Mouse (Mus musculus) myocyte (in vitro differentiated cells): ENCODE results near the gene Smim20. TPM values are rescaled to one million over a fixed set of nuclear protein-coding genes. Genes with fewer than 3 reads are reported as not detected.

ENCODE experiments used
- H3K27me3 ChIP-seq: one replicate; pipeline ENCODE4 v1.6.1; 2011; ENCODE audit not compliant: control insufficient read depth, insufficient read depth, insufficient read length
- H3K36me3 ChIP-seq: one replicate; pipeline ENCODE4 v1.6.1; 2011; ENCODE audit not compliant: control insufficient read depth, insufficient read depth
- H3K4me2 ChIP-seq: one replicate; pipeline ENCODE4 v1.6.1; 2011; ENCODE audit warnings: low read depth, control low read depth
- H3K4me3 ChIP-seq: one replicate; pipeline ENCODE4 v1.5.1; 2011; ENCODE audit warnings: mild to moderate bottlenecking, control low read depth, moderate library complexity
- H3K79me2 ChIP-seq: one replicate; pipeline ENCODE4 v1.6.1; 2011; ENCODE audit not compliant: control insufficient read depth, insufficient read depth
- H3ac ChIP-seq: one replicate; pipeline ENCODE4 v1.6.1; 2011; ENCODE audit not compliant: control insufficient read depth, insufficient read length
- CEBPB ChIP-seq: IDR thresholded peaks from 2 replicates; pipeline ENCODE4 v1.6.1; 2011; ENCODE audit warnings: mild to moderate bottlenecking, moderate library complexity; ENCODE audit not compliant: poor library complexity, insufficient read depth, severe bottlenecking
- E2F4 ChIP-seq: IDR thresholded peaks from one replicate; pipeline ENCODE4 v1.6.1; 2011; ENCODE audit warnings: mild to moderate bottlenecking, control low read depth, moderate library complexity; ENCODE audit not compliant: insufficient read depth
- MAX ChIP-seq: IDR thresholded peaks from one replicate; pipeline ENCODE4 v1.6.1; 2011; ENCODE audit warnings: low read depth, mild to moderate bottlenecking, control low read depth
- MYOD1 ChIP-seq, 3 experiments: IDR thresholded peaks; one replicate each; pipeline ENCODE4 v1.6.1; 2011; ENCODE audit warnings: control low read depth in 2 of 3, low read depth in 2 of 3, mild to moderate bottlenecking in 2 of 3, moderate library complexity in 1 of 3; ENCODE audit not compliant: insufficient read length in 2 of 3, control insufficient read depth in 1 of 3
- MYOG ChIP-seq, 3 experiments: IDR thresholded peaks; one replicate each; pipeline ENCODE4 v1.6.1; 2011; ENCODE audit warnings: control low read depth in 2 of 3, low read depth in 2 of 3, mild to moderate bottlenecking in 2 of 3; ENCODE audit not compliant: insufficient read length in 2 of 3, control insufficient read depth in 1 of 3, insufficient read depth in 1 of 3
- POLR2A ChIP-seq: IDR thresholded peaks from one replicate; pipeline ENCODE4 v1.6.1; 2011; ENCODE audit warnings: low read depth, mild to moderate bottlenecking, control low read depth, moderate library complexity; ENCODE audit not compliant: insufficient read length
- POLR2AphosphoS2 ChIP-seq: IDR thresholded peaks from one replicate; pipeline ENCODE4 v1.6.1; 2011; ENCODE audit warnings: low read depth, control low read depth; ENCODE audit not compliant: insufficient read length
- REST ChIP-seq: IDR thresholded peaks from one replicate; pipeline ENCODE4 v1.6.1; 2011; ENCODE audit warnings: mild to moderate bottlenecking, control low read depth, moderate library complexity; ENCODE audit not compliant: insufficient read depth, insufficient read length
- SRF ChIP-seq: IDR thresholded peaks from one replicate; pipeline ENCODE4 v1.6.1; 2011; ENCODE audit warnings: low read depth; ENCODE audit not compliant: control insufficient read depth, insufficient read length
- TCF12 ChIP-seq: IDR thresholded peaks from one replicate; pipeline ENCODE4 v1.6.1; 2011; ENCODE audit warnings: mild to moderate bottlenecking, control low read depth; ENCODE audit not compliant: poor library complexity, insufficient read depth, severe bottlenecking
- TCF3 ChIP-seq: IDR thresholded peaks from one replicate; pipeline ENCODE4 v1.6.1; 2011; ENCODE audit warnings: low read depth, control low read depth; ENCODE audit not compliant: insufficient read length
- USF1 ChIP-seq: IDR thresholded peaks from one replicate; pipeline ENCODE4 v1.6.1; 2011; ENCODE audit warnings: low read depth, mild to moderate bottlenecking, control low read depth, moderate library complexity
- polyA plus RNA-seq: library from polyadenylated mRNA; unstranded; fragments of >200 nt; fragmentation: generic; extraction: Trizol; gene quantifications from one replicate; pipeline ENCODE4 v1.2.1, GENCODE M21; 2012; ENCODE audit warnings: missing spikeins

Smim20 gene
- polyA plus RNA-seq, 1 experiment: 78.0 TPM

DNA sequence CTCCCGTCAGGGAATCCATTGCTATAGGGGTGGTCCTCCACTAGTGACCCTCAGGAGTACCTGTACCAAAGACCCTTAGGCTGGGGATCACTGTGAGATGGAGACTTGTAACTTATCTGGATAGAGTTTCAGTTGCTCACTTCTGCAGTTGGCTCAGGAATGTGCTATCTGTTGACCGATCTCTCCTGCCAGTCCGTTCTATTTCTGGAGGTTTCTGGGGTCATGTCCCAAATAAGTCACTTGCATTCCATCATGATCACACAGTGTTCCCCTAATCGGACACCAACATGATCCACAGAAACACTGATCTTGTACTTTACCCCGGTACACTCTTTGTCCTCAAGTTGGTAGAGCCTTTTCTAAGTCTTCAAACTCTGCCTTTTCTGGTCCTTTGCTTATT lies 40.6 kb downstream of the Smim20 start:
- Histone ChIP-seq H3K4me3 (no peak overlapping the region), H3K4me2 (peak overlapping the region; percentile 25), H3K79me2 (no peaks in the 10 kb centered on the region), H3K27me3 (no peaks in the 10 kb centered on the region), H3ac (no peak overlapping the region), H3K36me3 (no peaks in the 10 kb centered on the region)
- TF ChIP-seq USF1: no peak
- peak in 1 of 3 experiments; percentile 41 for TF ChIP-seq MYOD1 (IDR thresholded peaks at IDR 0.05; ENCODE audit: control insufficient read depth in 1 of 3, insufficient read length in 2 of 3, low read depth in 2 of 3)
- no peak for TF ChIP-seq TCF12
- peak in 2 of 3 experiments; percentile 7 to 59 for TF ChIP-seq MYOG (IDR thresholded peaks at IDR 0.05; ENCODE audit: control insufficient read depth in 1 of 3, insufficient read depth in 1 of 3, insufficient read length in 2 of 3, low read depth in 2 of 3)

DNA sequence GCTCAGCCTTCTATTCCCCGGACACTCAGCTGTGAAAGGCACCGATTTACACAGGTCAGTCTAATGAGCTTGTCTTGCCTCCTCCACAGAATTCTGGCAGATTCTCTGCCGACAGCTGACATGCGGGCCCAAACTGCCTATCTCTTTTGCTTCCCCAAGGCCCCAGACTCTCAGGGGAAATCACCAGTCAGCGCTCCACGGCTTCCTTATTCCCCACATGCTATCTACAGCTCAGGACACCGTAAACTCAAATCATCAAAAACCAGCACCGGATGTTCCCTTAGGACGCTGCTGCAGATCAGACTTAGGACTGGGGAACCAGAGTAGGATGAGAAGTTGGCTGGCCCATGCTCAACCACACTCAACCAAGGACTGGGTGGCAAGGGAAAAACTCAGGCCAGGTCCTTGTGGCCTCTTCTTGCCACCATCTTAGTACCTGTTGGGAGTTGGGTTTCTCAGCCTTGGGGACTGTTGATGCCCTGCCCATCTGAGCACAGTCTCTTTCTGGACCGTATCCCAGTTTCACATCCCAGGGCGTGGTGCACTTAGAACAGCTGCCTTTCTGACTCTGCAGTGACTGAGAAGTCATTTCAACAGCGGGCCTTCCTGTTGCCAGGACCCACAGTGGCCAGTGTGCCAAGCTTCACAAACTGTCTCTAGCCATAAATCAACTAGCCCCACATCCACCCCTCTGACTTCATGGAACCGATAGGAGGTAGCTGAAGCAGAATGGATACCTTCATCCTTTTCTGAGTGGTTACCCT lies 47.7 kb downstream of the Smim20 start:
- H3K27me3 ChIP-seq: no peaks in the 10 kb centered on the region
- no peaks in the 10 kb centered on the region for H3K36me3 ChIP-seq
- no peaks in the 10 kb centered on the region for H3K79me2 ChIP-seq
- H3K4me2 ChIP-seq: no peak overlapping the region
- H3K4me3 ChIP-seq: no peak overlapping the region
- no peak overlapping the region for H3ac ChIP-seq
- TF ChIP-seq SRF (no peak), MYOG (IDR thresholded peaks at IDR 0.05; ENCODE audit: control insufficient read depth in 1 of 3, insufficient read depth in 1 of 3, insufficient read length in 2 of 3, low read depth in 2 of 3) (peak in 2 of 3 experiments; percentile 79 to 80), MYOD1 (IDR thresholded peaks at IDR 0.05; ENCODE audit: control insufficient read depth in 1 of 3, insufficient read length in 2 of 3, low read depth in 2 of 3) (peak; percentile 8 to 76 (median 34)), CEBPB (no peak), POLR2A (no peak), TCF3 (no peak), POLR2AphosphoS2 (no peak)

DNA sequence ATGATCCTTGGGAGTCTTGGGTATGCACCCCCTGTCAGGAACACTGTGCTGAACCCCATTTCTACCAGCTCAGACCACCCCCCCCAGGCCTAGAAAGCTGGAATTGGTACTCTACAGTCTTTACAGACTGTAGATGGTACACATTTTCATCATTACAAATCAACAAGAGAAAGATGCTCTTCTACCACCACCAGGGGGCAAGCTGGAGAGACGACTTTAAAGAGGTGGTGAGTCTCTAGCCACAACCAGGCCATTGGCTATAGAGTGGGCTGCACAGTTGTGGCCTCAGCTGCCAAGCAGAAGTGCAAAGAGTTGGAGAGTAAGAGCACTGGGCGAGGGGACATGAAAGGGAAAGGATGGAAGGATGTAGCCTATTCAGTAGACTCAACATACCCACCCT lies 48.9 kb downstream of the Smim20 start:
- Histone ChIP-seq H3K36me3 (no peaks in the 10 kb centered on the region), H3ac (no peak overlapping the region), H3K4me3 (no peak overlapping the region), H3K79me2 (no peaks in the 10 kb centered on the region), H3K27me3 (peaks cover 7% of the 10 kb centered on the region), H3K4me2 (no peak overlapping the region)
- TF ChIP-seq REST: no peak
- TF ChIP-seq TCF3: no peak
- TF ChIP-seq E2F4: no peak
- no peak for TF ChIP-seq MAX
- no peak for TF ChIP-seq SRF
- TF ChIP-seq MYOD1 (IDR thresholded peaks at IDR 0.05; ENCODE audit: control insufficient read depth in 1 of 3, insufficient read length in 2 of 3, low read depth in 2 of 3): no peak
- TF ChIP-seq MYOG (IDR thresholded peaks at IDR 0.05; ENCODE audit: control insufficient read depth in 1 of 3, insufficient read depth in 1 of 3, insufficient read length in 2 of 3, low read depth in 2 of 3): no peak
- TF ChIP-seq CEBPB: no peak
- TF ChIP-seq USF1: no peak
- no peak for TF ChIP-seq POLR2AphosphoS2
- TF ChIP-seq POLR2A: no peak
- TF ChIP-seq TCF12: no peak

DNA sequence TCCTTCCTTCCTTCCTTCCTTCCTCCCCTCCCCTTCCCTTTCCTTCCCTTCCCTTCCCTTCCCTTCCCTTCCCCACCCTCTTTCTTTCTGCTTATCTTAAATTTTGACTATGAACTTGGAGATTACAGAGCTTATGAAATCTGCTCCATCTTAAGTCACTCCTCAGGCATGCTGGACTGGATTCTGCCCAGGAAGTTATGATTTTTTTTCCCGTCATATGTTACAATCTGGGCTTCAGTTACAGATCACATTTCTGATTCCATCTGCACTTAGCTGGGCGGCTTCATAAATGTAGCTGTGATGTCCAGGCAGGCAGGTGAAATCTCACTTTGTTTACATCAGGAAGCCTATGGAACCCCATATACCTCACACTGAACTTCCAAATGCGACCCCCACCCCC lies 50.5 kb downstream of the Smim20 start:
- H3K79me2 ChIP-seq: no peaks in the 10 kb centered on the region
- peaks cover 23% of the 10 kb centered on the region for H3K27me3 ChIP-seq
- no peak overlapping the region for H3K4me2 ChIP-seq
- H3K36me3 ChIP-seq: no peaks in the 10 kb centered on the region
- no peak overlapping the region for H3ac ChIP-seq
- no peak overlapping the region for H3K4me3 ChIP-seq
- TF ChIP-seq POLR2AphosphoS2 (no peak), SRF (no peak), REST (no peak), MYOD1 (IDR thresholded peaks at IDR 0.05; ENCODE audit: control insufficient read depth in 1 of 3, insufficient read length in 2 of 3, low read depth in 2 of 3) (no peak), E2F4 (no peak), MAX (no peak), USF1 (no peak), POLR2A (no peak), TCF3 (no peak), TCF12 (no peak), MYOG (IDR thresholded peaks at IDR 0.05; ENCODE audit: control insufficient read depth in 1 of 3, insufficient read depth in 1 of 3, insufficient read length in 2 of 3, low read depth in 2 of 3) (no peak), CEBPB (no peak)

DNA sequence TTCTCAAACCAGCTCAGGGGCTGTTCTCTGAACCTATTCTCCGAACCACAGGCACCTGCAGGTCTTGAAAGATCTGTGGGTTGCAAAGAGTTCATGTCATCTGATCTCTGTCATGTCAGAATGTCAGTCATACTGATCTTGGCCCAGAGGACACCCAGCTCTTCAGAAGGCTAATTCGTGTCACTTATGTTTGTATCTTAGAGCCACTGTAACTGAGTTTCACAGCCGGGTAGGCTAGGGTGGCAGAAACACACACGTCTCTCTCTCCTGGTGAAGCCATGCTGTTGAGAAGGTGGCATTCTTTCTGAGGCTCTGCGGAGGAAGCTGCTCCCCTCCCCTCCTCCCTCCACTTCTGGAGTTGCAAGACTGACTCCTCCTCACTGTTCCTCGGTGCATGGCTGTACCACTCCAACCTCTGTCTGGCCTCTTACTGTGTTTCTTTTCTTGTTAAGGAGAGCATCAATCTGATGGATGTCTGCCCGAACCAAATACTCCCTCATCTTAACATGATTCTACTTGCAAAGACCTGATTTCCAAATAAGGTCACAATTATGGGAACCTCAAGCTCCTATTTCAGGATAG lies 51.1 kb downstream of the Smim20 start:
- H3K4me3 ChIP-seq: no peak overlapping the region
- TF ChIP-seq SRF: no peak
- no peak for TF ChIP-seq USF1
- no peak overlapping the region for H3K4me2 ChIP-seq
- no peaks in the 10 kb centered on the region for H3K79me2 ChIP-seq
- peaks cover 28% of the 10 kb centered on the region for H3K27me3 ChIP-seq
- H3K36me3 ChIP-seq: no peaks in the 10 kb centered on the region
- H3ac ChIP-seq: no peak overlapping the region
